Mouse (Mus musculus) bone marrow, adult 2 months (tissue): ENCODE measurements around the gene Wwc1.

Source experiments
- CTCF ChIP-seq: fragments of 200-500 bp; IDR thresholded peaks from 2 replicates; pipeline ENCODE4 v1.5.1; 2011; ENCODE audit warnings: low read length, control low read depth; ENCODE audit not compliant: control insufficient read depth, insufficient read depth
- POLR2A ChIP-seq: fragments of 200-500 bp; IDR thresholded peaks from 2 replicates; pipeline ENCODE4 v1.6.1; 2011; ENCODE audit warnings: low read depth, mild to moderate bottlenecking, control low read depth, low read length, borderline replicate concordance; ENCODE audit not compliant: control insufficient read depth

DNA sequence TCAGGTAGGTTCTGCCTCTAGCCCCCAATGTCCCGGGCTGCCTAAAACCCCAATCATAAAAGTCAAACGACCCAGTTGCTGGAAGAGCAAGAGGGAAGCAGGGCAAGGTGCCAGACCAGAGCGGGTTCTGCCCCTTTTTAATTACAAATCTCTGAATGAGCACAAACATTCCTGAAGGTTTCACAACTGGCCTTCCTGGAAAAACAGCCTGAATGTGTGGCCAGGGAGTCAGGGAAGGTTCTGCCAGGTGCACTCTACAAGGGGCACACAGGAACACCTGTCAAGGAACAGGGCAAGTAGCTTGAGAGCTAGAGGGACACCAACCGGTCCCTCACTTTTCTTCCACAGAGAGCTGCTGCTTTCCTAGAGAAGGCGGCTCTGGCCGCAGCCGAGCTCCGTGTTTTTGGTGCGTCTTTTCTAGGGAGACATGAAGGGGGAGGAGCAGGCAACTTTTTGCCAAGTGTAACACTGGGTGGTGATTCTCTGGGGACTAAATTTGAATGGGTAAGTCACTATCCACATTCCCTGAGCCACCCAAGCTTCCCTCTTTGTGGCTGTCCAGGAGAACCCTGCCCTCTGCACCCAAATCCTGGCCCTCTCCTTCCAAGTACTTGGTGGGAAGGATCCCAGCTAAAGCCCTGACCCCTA lies 60.3 kb downstream of the Wwc1 start:
- TF ChIP-seq CTCF (no peak), POLR2A (no peak)
